Mouse (Mus musculus) right cerebral cortex, postnatal 25 days (tissue): ENCODE results near the gene Tpd52l1.

Experiments used
- DNase-seq: peaks from one replicate; pipeline ENCODE4 v3.0.0; 2022

The Tpd52l1 gene

DNA sequence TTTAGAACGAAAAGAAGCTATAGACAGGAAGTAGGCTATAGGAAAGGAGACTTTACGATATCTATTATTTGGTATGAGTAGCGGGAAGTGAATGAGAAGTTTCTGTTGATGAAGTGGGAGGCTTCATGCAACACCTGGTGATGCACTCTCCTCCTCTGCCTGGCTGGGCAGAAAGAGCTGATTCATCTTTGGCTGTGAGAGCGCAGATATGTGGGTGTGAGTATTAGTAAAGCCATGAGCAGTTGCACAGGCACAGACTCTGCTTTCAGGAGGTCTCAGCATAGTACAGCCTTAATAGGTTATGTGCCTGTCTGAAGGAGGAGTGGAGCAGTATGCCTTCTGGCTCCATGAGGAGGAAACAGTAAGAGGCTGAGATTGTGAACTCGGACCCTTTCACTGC, 109.3 kb downstream of the Tpd52l1 start:
- no peak for DNase-seq

DNA sequence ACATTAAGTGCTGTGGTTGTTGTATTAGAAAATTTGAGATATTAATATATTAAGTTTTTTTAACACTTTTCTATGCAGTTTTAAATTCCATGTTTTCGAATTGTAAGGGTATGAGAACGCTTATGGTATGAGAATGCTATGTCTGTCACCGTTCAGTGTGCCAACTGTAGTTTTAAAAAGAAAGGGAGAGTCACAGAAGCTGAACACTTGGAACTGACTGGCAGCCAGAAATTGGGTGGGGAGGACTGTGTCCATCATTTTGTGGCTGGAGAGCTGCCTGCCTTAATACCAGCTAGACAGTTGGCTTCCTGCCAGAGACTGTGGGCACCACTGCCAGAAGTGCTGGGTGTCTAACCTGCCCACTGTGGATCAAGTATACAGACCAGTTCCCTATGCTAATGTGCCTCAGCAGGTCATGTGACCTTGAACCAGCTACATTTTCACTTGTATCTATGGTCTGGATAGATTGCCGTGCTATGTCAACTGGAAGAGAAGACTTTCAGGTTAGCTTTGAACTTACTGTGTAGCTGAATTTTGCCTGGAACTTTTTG, 114.5 kb downstream of the Tpd52l1 start:
- DNase-seq = no peak

DNA sequence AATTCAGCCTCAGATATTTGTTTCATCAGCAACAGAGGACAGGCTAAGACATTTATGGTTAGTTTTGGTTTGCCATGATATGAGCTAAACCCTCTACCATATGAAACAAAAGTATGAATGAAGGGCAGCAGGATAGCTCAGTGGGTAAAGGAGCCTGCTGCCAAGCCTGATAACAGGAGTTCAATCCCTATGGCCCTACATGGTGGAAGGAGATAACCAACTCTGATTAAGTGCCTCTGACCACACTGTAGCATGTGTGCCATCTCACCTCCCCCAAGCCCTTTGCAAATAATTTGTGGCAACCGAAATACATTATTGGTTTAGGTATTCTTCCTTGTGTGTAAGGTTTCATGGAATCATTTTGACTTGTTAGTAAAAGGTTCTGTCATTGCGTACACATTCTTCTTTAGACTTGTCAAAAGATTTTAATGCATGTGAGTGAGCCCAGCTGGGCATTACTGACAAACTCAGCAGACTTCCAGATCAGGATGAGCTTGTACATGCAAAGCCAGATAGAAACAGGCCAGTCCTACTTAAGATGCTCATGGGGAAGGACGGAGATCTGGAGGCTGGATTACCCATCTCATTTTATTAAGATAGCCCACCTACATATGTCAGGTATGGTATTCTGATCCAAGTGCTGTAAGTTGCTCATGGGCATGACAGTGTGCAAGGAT, 115.3 kb downstream of the Tpd52l1 start:
- DNase-seq = no peak

DNA sequence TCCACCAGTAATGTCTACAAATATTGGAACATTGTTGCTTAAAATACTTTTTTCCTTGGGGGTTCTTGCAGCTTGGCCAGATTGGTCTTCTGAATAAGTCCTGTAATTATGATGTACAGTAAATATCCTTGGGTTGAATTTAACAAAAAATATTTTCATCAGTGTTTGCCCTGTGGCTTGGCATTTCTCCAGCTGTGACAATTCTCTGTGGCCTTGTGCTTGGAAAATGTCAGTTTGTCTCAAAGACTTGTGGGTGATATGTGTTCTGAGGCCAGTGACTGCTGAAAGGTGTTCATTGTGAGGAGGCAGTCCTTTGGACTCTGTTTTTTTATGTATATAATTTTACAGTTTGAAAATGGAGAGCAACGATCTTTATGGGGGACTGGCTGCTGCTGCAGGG, 116.3 kb downstream of the Tpd52l1 start:
- DNase-seq = no peak

DNA sequence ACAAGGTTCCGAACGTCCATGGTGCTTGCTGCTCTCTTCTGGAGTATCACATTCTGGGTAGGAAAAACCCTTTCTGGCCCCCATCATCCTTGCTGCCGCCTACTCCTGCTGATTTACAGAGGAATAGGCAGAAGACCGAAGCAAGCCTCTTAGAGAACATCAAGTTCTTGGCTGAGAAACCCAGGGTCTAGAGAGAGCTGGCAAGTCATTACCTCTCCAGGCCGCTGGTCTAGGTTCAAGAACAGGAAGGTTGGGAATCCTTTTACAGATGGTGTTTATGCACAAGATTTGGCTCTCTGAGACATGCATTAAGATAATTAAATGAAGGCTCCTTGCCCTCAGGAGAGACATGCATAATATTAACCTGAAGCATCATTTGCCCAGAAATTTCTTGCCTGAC, 127.3 kb downstream of the Tpd52l1 start:
- DNase-seq = no peak

DNA sequence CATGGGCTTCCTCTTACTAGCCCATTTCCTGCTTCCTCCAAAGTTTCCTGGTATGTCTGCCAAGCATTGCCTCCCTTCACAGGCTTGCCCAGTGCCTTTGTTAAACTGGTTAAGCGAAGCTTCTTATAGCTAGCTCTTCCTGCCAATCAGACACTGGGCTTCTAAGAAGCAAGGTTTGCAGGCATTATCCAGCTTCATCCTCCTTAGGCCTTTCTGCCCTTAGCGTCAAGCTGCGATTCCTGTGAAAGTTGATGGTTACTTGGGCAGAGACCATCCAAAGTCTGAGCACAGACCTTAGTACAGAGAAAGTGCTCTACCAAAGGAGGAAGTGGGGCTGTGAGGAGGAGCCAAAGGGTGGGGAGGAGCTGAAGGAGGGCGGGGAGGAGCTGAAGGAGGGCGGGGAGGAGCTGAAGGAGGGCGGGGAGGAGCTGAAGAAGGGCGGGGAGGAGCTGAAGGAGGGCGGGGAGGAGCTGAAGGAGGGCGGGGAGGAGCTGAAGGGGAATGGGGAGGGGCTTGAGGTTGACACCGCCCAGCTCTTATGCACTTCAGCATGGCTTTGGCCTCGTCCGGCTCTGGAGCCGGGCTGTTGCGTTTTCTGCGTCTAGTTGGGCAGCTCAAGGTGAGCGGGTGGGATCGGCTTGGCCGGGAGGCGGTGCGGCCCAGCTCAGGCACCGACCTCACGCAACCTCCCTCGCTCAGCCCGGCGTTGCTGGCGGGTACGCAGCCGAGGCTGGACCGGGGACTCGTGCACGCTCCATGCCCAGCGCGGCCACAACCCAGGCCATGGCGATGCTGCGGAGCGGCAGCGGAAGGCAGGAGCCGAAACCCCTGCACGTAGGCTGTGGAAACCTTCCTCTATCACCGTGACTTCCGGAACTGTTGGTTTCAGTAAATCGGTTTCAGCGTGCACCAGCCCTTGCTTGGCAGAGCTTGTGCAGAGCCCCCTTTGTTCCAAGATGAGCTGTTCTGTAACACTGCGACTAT, 132.6 kb downstream of the Tpd52l1 start, which contains the start of gene Hddc2:
Hddc2 (plus strand) TSS at position 519 of the 984 bp plus-strand sequence.
- peak; percentile 56 for DNase-seq

DNA sequence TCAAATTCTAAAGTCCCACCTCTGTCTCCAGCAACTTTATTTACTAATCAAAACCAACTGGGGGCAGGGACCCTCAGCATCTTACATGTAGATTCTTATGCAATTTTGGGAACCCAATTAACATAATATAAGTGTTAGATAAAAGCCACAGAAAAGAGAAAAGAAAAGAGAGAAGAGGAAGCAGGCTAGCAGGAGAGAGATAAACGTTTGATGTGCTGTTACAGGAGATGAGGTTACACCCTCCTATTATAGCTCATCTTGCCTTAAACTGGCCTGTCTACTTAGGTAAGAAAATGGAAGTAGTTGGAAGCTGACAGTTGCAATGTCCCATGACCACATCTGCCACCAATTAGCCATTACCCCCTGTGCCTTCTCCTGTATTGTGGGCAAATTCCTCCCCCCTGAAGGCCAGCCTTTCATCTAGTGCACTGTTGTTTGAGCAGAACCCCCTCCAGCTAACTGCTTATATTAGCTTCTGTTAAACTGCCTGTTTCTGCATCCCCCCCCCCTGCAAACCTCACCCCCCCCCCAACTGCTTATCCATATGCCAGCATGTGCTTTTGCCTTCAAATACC, 138.6 kb downstream of the Tpd52l1 start:
- no peak for DNase-seq

DNA sequence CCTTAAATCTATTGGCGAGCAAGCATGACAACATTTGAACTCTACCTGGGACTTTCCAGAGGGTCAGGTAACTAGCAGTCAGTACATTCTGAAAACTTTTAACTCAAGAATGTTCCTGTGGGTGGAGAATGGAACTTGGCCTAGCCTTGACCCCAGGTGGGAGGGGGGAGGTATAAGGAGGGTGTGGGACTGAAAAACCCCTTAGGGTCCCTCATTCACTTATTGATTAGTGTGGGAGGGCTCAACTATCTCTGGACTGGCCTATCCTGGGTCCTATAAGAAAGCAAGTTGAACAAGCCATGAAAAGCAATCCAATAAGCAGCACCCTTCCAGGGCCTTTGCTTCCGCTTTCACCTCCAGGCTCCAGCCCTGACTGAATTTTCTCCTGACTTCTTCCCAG, 142.3 kb downstream of the Tpd52l1 start:
- no peak for DNase-seq

DNA sequence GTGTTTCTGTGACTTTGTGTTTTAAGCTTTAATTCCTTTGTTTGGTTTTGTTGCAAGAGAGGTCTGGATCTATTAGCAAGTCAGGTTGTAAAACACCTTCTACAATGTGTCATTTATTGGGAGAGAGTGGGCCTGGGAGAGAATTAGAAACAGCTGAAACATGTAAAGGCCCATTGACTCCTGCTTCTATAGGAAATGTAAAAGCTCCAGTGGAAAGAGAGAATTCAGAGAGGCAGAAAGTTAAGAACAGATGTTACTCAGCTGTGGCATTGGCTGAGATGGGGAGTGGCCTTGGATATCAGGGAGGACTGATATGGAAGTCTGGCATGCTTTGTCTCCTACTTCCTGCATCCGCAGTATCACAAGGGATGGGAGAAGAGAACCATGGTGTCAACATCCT, 145.5 kb downstream of the Tpd52l1 start:
- DNase-seq = no peak

DNA sequence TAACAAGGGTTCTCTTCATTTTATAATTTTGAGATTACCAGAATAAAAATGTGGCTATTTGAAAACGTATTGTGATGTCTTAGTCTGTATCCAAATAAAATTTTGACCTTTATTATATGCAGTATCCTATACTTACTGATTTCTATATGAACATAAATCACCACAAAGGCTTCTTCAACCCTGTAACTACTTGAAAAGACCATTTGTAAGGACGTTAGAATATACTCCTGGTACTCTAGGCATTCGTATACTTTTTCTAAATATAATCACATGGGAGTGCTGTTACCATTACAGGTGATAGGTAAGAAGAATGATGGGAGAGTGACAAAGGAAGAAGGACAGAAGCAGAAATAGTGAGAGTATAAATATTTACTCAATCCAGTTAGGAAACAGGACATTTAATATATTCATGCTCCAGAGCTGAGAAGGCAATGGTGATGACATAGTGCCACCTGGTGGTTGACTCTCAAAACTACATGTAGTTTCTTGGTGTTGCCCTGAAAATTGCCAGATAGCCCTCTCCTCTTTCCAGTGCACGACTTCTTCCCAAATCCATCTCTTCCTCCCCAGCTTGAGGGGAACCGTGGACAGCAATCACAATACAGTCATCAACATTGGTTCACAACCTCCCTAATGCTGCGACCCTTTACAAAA, 146.7 kb downstream of the Tpd52l1 start:
- DNase-seq = peak; percentile 43

DNA sequence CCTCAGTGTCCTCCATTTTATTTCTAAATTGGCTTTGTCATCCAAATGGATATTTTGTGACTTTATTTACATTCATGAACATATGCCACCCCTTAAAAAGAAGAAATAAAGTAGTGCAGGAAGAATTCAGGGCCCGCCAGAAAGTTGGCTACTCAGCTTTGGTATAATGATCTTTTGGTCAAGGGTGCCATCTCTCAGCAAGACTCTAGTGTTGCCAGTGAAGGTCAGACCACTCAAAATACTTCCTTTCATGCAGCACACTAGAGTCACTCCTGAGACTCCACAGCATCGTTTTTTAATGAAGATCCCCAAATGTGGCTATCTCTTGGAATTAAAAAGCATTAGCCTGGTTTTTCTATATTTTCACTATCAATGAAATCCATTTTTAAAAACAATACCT, 147.5 kb downstream of the Tpd52l1 start:
- DNase-seq = no peak

DNA sequence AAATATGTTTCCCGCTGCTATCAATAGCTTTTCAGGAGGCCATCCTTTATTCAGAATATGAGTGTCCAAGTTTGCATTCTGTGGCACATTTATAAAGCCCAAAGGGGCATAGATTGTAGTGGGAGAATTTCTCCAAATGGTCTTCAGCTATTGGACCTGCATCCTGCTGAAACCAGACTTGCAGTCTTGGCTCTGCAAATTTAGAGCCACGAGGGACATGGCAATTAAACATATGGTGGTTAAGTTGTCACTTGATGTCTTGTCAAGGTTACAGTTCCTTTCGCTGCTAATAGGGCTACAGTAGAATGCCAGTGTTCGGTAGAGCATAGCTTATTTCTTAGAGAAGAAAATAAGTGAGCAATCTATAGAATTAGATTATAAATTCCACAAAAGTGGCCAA, 148.7 kb downstream of the Tpd52l1 start:
- no peak for DNase-seq

DNA sequence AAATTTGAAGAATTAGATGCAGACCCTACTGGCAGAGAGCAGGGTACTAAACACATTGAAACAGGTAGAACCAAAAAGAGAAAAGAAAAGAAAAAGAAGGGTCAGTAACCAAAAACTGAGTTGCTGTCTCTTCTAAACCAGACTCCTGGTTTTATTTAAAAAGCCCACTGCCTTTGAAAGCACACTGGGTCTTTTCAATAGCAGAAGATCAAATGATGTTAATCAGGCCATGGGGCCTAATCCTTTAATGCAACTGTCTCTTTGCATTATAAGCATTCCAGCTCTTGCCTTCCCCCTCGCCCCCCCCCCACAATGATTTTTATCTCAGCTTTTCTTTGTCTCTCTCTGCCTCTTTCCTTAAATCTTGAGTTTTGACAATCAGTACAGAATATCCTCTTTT, 149.3 kb downstream of the Tpd52l1 start:
- no peak for DNase-seq

DNA sequence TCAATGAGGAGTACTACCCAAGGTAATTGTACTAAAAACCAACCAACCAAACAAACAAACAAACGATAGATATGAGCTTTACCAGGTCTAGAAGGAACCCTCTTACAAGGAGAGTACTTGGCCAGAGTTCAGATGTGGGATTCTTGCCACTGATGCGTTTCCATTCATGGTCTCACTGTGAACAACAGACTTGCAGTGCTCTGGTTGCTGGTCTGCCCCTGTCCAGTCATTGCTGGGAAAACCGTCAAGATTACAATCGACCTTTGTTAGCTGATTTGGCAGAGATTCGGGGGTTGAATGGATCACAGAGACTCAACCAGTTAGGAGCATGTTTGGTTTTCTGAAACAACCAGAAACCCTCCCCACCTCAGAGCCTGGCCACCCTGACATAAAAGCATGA, 150.1 kb downstream of the Tpd52l1 start:
- no peak for DNase-seq

DNA sequence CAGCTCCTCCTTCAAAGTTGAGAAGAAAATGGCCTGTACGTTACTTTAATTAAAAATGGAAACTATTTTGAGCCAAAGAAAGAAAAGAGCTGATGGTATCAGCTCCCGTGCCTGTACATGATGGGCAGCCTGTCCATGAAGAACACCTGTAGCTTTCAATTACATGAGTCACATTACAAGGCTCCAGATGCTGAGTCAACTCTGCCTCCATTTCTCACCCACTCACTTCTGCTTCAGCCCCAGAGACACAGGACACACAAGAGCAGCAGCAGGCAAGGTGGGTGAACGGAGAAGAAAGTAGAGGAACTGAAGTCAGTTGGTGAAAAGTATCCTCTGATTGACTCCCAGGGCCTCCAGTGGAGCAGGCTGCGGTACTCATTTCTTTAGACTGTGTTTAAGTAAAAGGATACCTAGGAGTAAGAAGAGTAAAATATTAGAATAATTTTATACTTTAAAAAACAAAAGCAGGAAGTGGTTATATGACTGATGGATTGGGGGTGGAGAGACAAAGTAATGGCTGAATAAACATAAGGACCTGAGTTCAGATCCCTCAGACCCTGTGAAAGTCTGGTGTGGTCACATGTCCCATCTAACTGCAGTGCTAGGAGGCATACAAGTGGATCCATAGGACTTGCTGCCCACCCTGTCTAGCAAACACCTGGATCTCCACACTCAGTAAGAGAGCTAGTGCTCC, 156.9 kb downstream of the Tpd52l1 start:
- no peak for DNase-seq

DNA sequence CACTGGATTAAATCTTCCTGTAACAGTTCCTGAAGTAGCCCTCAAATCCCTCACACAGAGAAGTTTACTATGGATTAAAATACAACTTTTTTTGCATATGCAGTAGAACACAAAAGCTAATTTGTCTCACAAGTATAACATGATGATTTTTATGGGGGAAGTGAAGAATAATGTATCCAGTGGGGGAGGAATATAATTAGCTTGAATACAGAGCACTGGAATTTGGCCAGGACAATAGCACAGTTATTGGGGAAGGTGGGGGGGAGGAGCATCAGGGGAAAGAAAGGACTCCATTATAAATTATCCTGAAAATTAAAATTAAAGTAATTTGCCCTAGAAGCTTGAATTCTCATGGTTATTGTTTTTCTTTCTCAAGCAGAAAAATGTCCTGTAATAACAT, 158.0 kb downstream of the Tpd52l1 start:
- no peak for DNase-seq
